Mouse (Mus musculus) c-Kit-positive CD71-negative TER-119-negative erythroid progenitor cells, embryonic 14.5 days (primary cell): ENCODE results near the gene Kdm5a.

Experiments used
- DNase-seq: peaks from one replicate; pipeline ENCODE4 v3.0.0-alpha.2; 2013; ENCODE audit warnings: low read depth

Gene Kdm5a

GRCm38 (mm10) chr6:120472455-120473140, 108.7 kb downstream of the Kdm5a start:
- DNase-seq: no peak

- DNase-seq: no peak
Observed at GRCm38 (mm10) chr6:120473427-120473826, 109.5 kb downstream of the Kdm5a start.

- no peak for DNase-seq
Observed at GRCm38 (mm10) chr6:120475288-120475687, 111.4 kb downstream of the Kdm5a start.

- no peak for DNase-seq
Observed at GRCm38 (mm10) chr6:120479302-120479701, 115.4 kb downstream of the Kdm5a start.

- no peak for DNase-seq
Observed at GRCm38 (mm10) chr6:120480361-120480760, 116.4 kb downstream of the Kdm5a start.

GRCm38 (mm10) chr6:120481538-120481937, 117.6 kb downstream of the Kdm5a start:
- DNase-seq: no peak

DNA sequence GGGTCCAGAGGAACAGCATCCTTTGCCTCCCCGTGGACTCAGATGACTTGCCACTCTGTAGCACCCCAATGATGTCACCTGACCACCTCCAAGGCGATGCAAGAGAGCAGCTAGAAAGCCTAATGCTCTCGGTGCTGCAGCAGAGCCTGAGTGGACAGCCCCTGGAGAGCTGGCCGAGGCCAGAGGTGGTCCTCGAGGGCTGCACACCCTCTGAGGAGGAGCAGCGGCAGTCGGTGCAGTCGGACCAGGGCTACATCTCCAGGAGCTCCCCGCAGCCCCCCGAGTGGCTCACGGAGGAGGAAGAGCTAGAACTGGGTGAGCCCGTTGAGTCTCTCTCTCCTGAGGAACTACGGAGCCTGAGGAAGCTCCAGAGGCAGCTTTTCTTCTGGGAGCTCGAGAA, 118.1 kb downstream of the Kdm5a start:
- no peak for DNase-seq

DNA sequence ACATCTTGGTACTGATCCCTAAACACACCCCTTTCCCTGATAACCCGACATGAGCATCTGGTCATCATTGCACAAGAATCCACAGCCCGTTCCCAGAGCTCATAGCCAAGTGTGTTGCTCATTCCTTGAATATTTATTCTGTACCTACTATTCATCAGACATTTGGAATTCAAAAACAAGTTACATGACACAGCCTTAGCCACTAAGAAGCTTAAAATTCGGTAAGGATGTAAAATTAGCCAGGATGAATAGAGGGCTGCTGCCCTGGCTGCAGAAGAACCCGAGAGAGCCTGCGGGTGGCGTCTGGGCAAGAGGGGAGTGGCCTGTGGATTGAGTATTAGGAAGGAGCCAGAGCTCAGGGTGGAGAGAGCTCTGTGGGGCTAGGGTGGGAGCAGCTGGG, 118.8 kb downstream of the Kdm5a start:
- DNase-seq: no peak

DNA sequence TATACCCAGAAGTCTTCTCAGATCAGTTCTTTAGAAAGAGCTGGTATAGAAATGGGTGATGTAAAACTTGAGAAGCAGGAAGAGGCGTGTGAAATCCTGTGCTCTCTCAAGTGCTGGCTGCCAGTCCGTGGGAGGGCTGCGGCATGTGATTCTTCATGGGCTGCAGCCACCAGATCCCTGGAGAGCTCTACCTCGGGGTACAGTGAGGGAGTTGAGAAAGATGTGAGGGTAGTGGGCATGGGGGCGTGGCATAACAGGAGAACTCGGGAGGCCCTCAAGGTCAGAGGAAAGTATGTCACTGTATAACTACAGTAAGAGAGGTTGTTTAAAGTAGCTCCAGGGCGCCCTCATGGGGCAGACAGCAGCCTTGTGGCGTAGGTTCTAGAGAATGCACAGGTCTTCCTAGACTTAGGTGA, 119.3 kb downstream of the Kdm5a start:
- no peak for DNase-seq

DNA sequence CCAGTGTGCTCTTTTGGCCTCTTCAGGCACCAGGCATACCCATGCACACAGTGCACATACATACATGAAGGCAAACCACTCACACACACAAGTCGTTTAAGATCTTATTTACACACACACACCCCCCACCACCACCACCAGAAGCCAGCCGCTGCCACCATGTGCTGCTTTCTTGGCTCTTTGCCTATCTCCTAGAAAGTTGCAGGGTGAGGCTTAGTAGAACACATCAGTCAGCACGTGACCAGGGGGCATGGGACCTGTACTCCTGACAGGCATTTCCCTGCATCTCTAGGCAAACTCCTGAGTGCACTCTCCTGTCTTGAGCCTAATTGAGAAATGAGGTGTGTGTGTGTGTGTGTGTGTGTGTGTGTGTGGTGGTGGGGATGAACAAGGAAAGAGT, 121.1 kb downstream of the Kdm5a start:
- no peak for DNase-seq

DNA sequence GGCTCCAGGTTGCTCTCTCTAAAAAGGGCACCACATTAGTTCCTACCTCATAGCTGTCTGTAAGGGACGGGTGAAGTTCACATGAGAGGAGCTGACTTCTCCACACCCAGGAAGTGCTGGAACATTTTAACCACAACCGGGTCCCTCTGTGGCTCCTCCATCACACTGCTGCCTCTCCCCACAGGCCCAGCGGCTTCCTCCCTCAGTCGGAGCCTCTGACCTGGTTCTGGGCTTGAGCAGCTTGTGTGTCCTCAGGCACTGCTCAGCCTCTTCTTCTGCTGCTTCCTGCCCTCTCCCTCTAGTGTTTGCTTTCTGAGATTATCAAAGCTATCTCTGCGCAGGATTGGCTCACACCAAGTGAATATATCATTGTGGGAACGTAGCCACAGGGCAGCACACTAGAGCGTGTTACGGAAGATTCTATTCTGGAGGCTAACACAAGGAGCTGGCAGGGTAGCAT, 122.2 kb downstream of the Kdm5a start:
- DNase-seq: no peak

DNA sequence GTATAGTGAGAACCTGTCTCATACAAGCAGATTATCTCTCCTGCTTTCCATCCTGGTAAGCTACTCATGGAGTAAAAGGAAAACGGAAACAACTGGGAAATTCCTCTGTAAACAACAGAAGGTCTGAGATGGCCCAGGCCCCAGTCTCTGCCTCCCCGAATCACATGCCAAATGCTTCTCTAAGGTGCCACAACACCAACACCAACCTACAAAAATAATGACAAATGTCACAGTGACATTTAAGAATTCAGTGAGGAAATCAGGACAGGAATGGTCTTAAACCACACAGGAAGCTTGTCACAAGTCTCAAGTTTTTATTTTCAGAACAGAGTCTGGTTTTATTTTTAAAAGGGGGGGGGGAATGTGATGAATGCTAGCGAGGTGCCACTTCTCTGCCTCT, 124.7 kb downstream of the Kdm5a start:
- DNase-seq: no peak

- DNase-seq: no peak
Observed at GRCm38 (mm10) chr6:120489461-120489860, 125.5 kb downstream of the Kdm5a start.

- DNase-seq: no peak
Observed at GRCm38 (mm10) chr6:120491064-120491463, 127.1 kb downstream of the Kdm5a start.

DNA sequence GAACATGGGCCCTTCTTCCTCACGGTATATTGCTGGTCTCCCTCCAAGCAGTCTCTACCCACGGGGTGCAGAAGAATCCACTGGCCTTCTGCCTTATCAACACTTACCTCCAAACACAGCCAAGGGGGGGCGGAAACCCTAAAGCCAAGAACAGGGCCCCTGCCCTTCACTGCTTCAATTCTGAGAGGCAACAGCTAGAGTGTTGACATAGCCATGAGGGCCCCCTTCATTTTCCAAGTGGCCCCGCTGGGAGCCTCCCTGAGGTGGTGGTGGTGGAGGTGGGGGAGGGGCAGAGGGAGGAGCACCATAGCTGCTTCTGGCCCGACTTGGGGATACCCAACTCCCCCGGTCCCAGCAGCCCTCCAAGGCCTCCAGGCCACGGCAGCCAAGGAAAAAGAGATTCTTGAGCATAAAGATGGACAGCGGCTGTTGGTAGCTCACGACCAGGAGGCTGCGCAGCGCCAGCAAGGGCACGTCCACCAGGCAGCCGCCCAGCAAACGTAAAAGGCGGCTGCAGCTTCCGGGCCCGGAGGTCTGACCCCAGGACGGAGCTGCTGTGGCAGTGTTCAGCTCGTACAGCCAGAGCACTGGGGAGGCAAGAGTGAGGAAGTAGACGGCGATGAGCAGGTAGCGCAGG, 128.1 kb downstream of the Kdm5a start:
- no peak for DNase-seq

- no peak for DNase-seq
Observed at GRCm38 (mm10) chr6:120492499-120493373, 128.8 kb downstream of the Kdm5a start.

- DNase-seq: no peak
Observed at GRCm38 (mm10) chr6:120493374-120494181, 129.7 kb downstream of the Kdm5a start, which contains the start of gene Tmem121b. Gene Tmem121b (minus strand): TSS chr6:120493807.
